Mouse (Mus musculus) hindbrain, embryonic 11.5 days (tissue): ENCODE measurements around the gene Stxbp4. TPM values are rescaled to one million over a fixed set of nuclear protein-coding genes. Genes with fewer than 3 reads are reported as not detected.

Experiments used
- ATAC-seq: fragments of 200-750 bp; cut with Nextera tagmentation; 2 replicates; pipeline ENCODE4 v1.8.0; 2017; ENCODE audit warnings: mild to moderate bottlenecking, moderate TSS enrichment, moderate library complexity; ENCODE audit not compliant: low FRiP score
- DNase-seq: peaks from one replicate; pipeline ENCODE4 v3.0.0-alpha.2; 2015; ENCODE audit warnings: low spot score
- H3K27ac ChIP-seq: fragments of 300-500 bp; sonication (generic); 2 replicates; pipeline ENCODE4 v1.5.1; 2014; ENCODE audit warnings: mild to moderate bottlenecking, low read depth, low read length
- H3K27me3 ChIP-seq: fragments of 300-500 bp; sonication (generic); 2 replicates; pipeline ENCODE4 v1.6.1; 2014; ENCODE audit warnings: mild to moderate bottlenecking, low read length, moderate library complexity, mixed read lengths; ENCODE audit not compliant: control insufficient read depth, insufficient read depth
- H3K36me3 ChIP-seq: fragments of 300-500 bp; sonication (generic); 2 replicates; pipeline ENCODE4 v1.6.1; 2014; ENCODE audit warnings: mild to moderate bottlenecking, low read length, moderate library complexity, mixed read lengths; ENCODE audit not compliant: control insufficient read depth, insufficient read depth
- H3K4me1 ChIP-seq: fragments of 300-500 bp; sonication (generic); replicated peaks from 2 replicates; pipeline ENCODE4 v1.6.1; 2014; ENCODE audit warnings: low read length, mixed read lengths; ENCODE audit not compliant: control insufficient read depth, insufficient read depth
- H3K4me2 ChIP-seq: fragments of 300-500 bp; sonication (generic); replicated peaks from 2 replicates; pipeline ENCODE4 v1.6.1; 2014; ENCODE audit warnings: mild to moderate bottlenecking, low read depth, low read length
- H3K4me3 ChIP-seq: fragments of 300-500 bp; sonication (generic); 2 replicates; pipeline ENCODE4 v1.5.1; 2014; ENCODE audit warnings: low read depth, low read length
- H3K9ac ChIP-seq: fragments of 300-500 bp; sonication (generic); 2 replicates; pipeline ENCODE4 v1.6.1; 2014; ENCODE audit warnings: low read depth, low read length
- H3K9me3 ChIP-seq: fragments of 300-500 bp; sonication (generic); 2 replicates; pipeline ENCODE4 v1.6.1; 2016; ENCODE audit warnings: low read length; ENCODE audit not compliant: control insufficient read depth
- WGBS: fragments of 180-500 bp; shearing (Covaris S2); extraction: QIAGEN DNeasy Blood & Tissue Kit; methylation state at CpG from one replicate; pipeline ENCODE4 v1.1.7; 2014; 5-methylcytosine and 5-hydroxymethylcytosine counted together
- polyA plus RNA-seq: library from polyadenylated mRNA; unstranded; fragments of >200 nt; fragmentation: Nextera tagmentation; extraction: Ambion mirVana; gene quantifications from 2 replicates; pipeline ENCODE4 v1.2.1, GENCODE M21; 2014

Gene Stxbp4
- polyA plus RNA-seq, 1 experiment from 2014 or later, result 43.5 TPM

DNA sequence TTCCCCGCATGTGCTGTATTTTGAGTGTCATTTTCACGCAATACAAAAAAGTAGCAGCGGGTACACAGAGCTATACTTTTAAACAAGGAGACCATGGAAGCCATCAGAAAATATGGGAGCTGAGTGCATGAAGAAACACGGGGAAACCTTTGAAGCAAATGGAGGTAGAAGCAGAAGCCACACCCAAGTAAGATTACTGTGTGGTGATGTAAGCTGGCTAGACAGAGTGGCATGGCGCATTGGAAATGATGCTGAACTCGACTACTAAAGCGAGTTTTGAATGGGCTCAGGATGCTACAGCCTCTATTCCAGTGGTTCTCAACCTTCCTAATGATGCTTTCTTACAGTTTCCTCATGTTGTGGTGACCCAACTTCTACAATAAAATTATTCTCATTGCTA lies 39.1 kb upstream of the Stxbp4 start:
- H3K9me3 ChIP-seq, result no peaks in the 10 kb centered on the region
- no peak overlapping the region for H3K9ac ChIP-seq
- H3K4me2 ChIP-seq, result no peak overlapping the region
- DNase-seq (no peak), ATAC-seq (no peak)
- no peaks in the 10 kb centered on the region for H3K36me3 ChIP-seq
- H3K4me1 ChIP-seq, result no peaks in the 10 kb centered on the region
- H3K27me3 ChIP-seq, result no peaks in the 10 kb centered on the region
- H3K4me3 ChIP-seq, result no peak overlapping the region
- H3K27ac ChIP-seq, result no peak overlapping the region
- WGBS, result 94% methylated on average over 7 of the region's 7 CpGs

- 85% methylated on average over 5 of the region's 5 CpGs for WGBS
- Histone ChIP-seq H3K36me3 (no peaks in the 10 kb centered on the region), H3K4me2 (no peak overlapping the region), H3K4me1 (no peaks in the 10 kb centered on the region), H3K4me3 (no peak overlapping the region), H3K9ac (no peak overlapping the region), H3K27me3 (no peaks in the 10 kb centered on the region), H3K9me3 (no peaks in the 10 kb centered on the region), H3K27ac (no peak overlapping the region)
- no peak for DNase-seq
- ATAC-seq, result no peak
Measured at GRCm38 (mm10) chr11:90675479-90676110, 37.7 kb upstream of the Stxbp4 start.

DNA sequence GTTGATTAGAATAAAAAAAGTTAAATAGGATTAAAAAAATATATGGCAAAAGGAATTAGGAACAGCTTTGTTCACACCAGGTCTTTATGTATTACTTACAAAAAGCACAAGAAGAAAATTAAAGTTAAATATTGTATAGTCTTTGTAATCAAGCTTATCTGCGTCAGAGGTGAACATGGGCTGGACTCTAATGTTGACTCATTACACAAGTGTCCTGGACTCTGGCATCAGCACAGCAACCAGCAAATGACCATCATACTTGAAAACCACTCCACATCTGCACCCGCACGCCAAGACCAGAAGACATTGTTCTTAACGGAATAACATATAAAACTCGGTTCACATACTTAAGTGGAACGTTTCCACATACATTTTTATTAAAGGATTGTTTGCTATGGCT lies 29.4 kb upstream of the Stxbp4 start:
- Histone ChIP-seq H3K27me3 (no peaks in the 10 kb centered on the region), H3K4me3 (no peak overlapping the region), H3K4me2 (no peak overlapping the region), H3K9me3 (no peaks in the 10 kb centered on the region), H3K9ac (no peak overlapping the region), H3K27ac (no peak overlapping the region), H3K36me3 (no peaks in the 10 kb centered on the region), H3K4me1 (no peaks in the 10 kb centered on the region; the same call in 1 of the 2 replicates)
- WGBS, result 94% methylated on average over 6 of the region's 6 CpGs
- DNase-seq (no peak), ATAC-seq (no peak)

GRCm38 (mm10) chr11:90666916-90667315 lies 29.0 kb upstream of the Stxbp4 start:
- H3K4me1 ChIP-seq, result no peaks in the 10 kb centered on the region; the same call in 1 of the 2 replicates
- H3K9me3 ChIP-seq, result no peaks in the 10 kb centered on the region
- no peak overlapping the region for H3K27ac ChIP-seq
- DNase-seq (no peak), ATAC-seq (no peak)
- H3K36me3 ChIP-seq, result no peaks in the 10 kb centered on the region
- no peak overlapping the region for H3K4me3 ChIP-seq
- no peak overlapping the region for H3K4me2 ChIP-seq
- no peak overlapping the region for H3K9ac ChIP-seq
- no peaks in the 10 kb centered on the region for H3K27me3 ChIP-seq
- WGBS, result 83% methylated on average over 4 of the region's 4 CpGs

DNA sequence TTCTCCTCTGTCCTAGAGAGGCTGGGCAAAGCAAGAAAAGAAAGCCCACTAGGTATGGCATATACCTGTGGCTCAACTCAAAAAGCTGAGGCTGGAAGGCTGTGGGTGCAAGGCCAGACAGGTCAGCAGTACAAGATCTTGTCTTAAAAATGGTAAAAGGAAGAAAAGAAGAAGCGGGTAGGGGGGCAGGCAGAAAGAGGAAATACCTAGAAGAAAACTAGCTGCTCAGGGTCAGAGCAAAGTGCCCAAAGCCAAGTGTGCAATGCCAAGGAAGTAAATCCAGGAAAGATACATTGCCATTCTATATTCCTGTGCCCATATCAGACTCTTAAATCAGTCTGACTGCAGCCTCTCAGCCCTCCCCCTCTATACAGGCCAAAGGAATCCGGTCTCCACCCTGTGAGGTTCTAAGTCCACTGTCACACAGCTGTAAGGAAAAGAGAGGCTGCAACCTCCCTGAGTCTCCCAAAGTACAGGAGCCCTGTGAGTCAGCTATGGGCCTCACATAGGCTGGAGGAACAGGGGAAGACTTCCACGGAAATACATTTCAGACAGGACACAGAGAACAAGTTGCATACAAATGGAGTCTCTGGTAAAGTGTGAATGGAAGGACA lies 28.4 kb upstream of the Stxbp4 start:
- WGBS, result 73% methylated on average over 3 of the region's 3 CpGs
- DNase-seq (no peak), ATAC-seq (no peak)
- H3K27ac ChIP-seq, result no peak overlapping the region
- no peaks in the 10 kb centered on the region for H3K9me3 ChIP-seq
- H3K36me3 ChIP-seq, result no peaks in the 10 kb centered on the region
- no peaks in the 10 kb centered on the region; the same call in 1 of the 2 replicates for H3K4me1 ChIP-seq
- H3K27me3 ChIP-seq, result no peaks in the 10 kb centered on the region
- no peak overlapping the region for H3K9ac ChIP-seq
- H3K4me3 ChIP-seq, result no peak overlapping the region
- H3K4me2 ChIP-seq, result no peak overlapping the region

DNA sequence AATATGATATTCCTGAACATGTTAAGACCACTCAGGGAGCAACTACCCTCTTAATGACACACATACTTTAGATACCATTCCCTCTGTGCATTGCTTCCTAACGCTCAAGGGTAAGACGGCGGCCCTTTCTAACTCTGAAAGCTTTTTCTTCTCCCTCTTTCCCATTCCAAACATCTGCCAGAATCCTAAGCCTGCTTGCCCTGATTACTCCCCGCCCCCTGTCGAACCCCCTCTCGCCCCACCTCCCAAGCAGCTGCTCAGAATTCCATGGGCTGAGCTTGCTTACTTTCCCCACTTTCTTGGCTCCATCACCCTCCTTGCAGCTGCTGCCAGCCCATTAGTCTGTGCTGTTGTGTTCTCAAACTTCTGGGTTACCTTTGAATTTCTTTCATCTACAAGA lies 27.3 kb upstream of the Stxbp4 start:
- no peaks in the 10 kb centered on the region for H3K36me3 ChIP-seq
- no peak overlapping the region for H3K4me2 ChIP-seq
- ATAC-seq, result no peak
- peak overlapping the region; percentile 7; the same call in 1 of the 2 replicates for H3K27ac ChIP-seq
- no peaks in the 10 kb centered on the region; the same call in 1 of the 2 replicates for H3K4me1 ChIP-seq
- no peak for DNase-seq
- H3K4me3 ChIP-seq, result no peak overlapping the region
- no peak overlapping the region for H3K9ac ChIP-seq
- no peaks in the 10 kb centered on the region for H3K27me3 ChIP-seq
- H3K9me3 ChIP-seq, result no peaks in the 10 kb centered on the region
- WGBS, result 19% methylated on average over 6 of the region's 6 CpGs

- H3K9me3 ChIP-seq, result no peaks in the 10 kb centered on the region
- no peaks in the 10 kb centered on the region; the same call in 1 of the 2 replicates for H3K4me1 ChIP-seq
- no peak overlapping the region for H3K4me2 ChIP-seq
- H3K27ac ChIP-seq, result peak overlapping the region; percentile 7; the same call in 1 of the 2 replicates
- WGBS, result 31% methylated on average over 8 of the region's 8 CpGs
- no peak; the same call in 1 of the 2 replicates for ATAC-seq
- DNase-seq, result peak; percentile 20
- H3K9ac ChIP-seq, result no peak overlapping the region
- H3K27me3 ChIP-seq, result no peaks in the 10 kb centered on the region
- no peak overlapping the region for H3K4me3 ChIP-seq
- H3K36me3 ChIP-seq, result no peaks in the 10 kb centered on the region
Measured at GRCm38 (mm10) chr11:90664345-90664986, 26.6 kb upstream of the Stxbp4 start.

- ATAC-seq (no peak), DNase-seq (peak; percentile 20)
- H3K4me3 ChIP-seq, result no peak overlapping the region
- no peaks in the 10 kb centered on the region for H3K36me3 ChIP-seq
- no peaks in the 10 kb centered on the region; the same call in 1 of the 2 replicates for H3K4me1 ChIP-seq
- no peak overlapping the region for H3K27ac ChIP-seq
- no peak overlapping the region for H3K9ac ChIP-seq
- no peaks in the 10 kb centered on the region for H3K27me3 ChIP-seq
- 31% methylated on average over 5 of the region's 5 CpGs for WGBS
- no peak overlapping the region for H3K4me2 ChIP-seq
- H3K9me3 ChIP-seq, result no peaks in the 10 kb centered on the region
Measured at GRCm38 (mm10) chr11:90663618-90664297, 25.9 kb upstream of the Stxbp4 start.
